Mouse (Mus musculus) granulocyte monocyte progenitor cell, adult 5-6 weeks (primary cell): ENCODE results near the gene Zfp710. TPM values are rescaled to one million over a fixed set of nuclear protein-coding genes. Genes with fewer than 3 reads are reported as not detected.
"Not testable (repeated sequence)": the region's sequence is repeated elsewhere in the genome, so short reads cannot be mapped to it uniquely, and the experiment has no call there.

Experiments
- ATAC-seq: replicated peaks from 2 replicates; pipeline ENCODE4 v1.8.0; 2016; ENCODE audit warnings: mild to moderate bottlenecking, moderate TSS enrichment, inconsistent platforms; ENCODE audit not compliant: poor library complexity, severe bottlenecking
- total RNA-seq, 2 experiments: library from RNA; stranded (forward) in 1 of 2; stranded (reverse) in 1 of 2; fragments of 200-712, 200-1000 nt in 1 of 2; fragments of >200 nt in 1 of 2; fragmentation: Nextera tagmentation in 1 of 2; gene quantifications; 2 replicates each; pipeline ENCODE4 v1.2.3; 2014 to 2017

Gene Zfp710
- total RNA-seq, 2 experiments from 2014 or later, result 24.3 to 27.6 TPM

GRCm38 (mm10) chr7:80026118-80026989 is 1.7 kb downstream of the Zfp710 start:
- ATAC-seq, result peak; percentile 25; the same call in 1 of the 2 replicates

- ATAC-seq, result peak; percentile 39
Observed at GRCm38 (mm10) chr7:80026990-80027635, 2.5 kb downstream of the Zfp710 start.

- ATAC-seq, result no peak
Observed at GRCm38 (mm10) chr7:80027636-80028417, 3.2 kb downstream of the Zfp710 start.

GRCm38 (mm10) chr7:80028418-80028720 is 3.8 kb downstream of the Zfp710 start:
- no peak for ATAC-seq

GRCm38 (mm10) chr7:80030009-80030408 is 5.4 kb downstream of the Zfp710 start:
- ATAC-seq, result no peak

- ATAC-seq, result no peak
Observed at GRCm38 (mm10) chr7:80030486-80030885, 5.9 kb downstream of the Zfp710 start.

GRCm38 (mm10) chr7:80030987-80031386 is 6.4 kb downstream of the Zfp710 start:
- ATAC-seq, result no peak

GRCm38 (mm10) chr7:80031478-80031877 is 6.9 kb downstream of the Zfp710 start:
- no peak for ATAC-seq

- ATAC-seq, result peak; percentile 75
Observed at GRCm38 (mm10) chr7:80032216-80033052, 7.8 kb downstream of the Zfp710 start.

- peak; percentile 52 for ATAC-seq
Observed at GRCm38 (mm10) chr7:80033064-80033717, 8.6 kb downstream of the Zfp710 start.

GRCm38 (mm10) chr7:80033771-80034170 is 9.2 kb downstream of the Zfp710 start:
- ATAC-seq, result no peak

GRCm38 (mm10) chr7:80035086-80035485 is 10.5 kb downstream of the Zfp710 start:
- ATAC-seq, result 0 out of 2 replicates have a peak, but pooled peaks have one; percentile 12

GRCm38 (mm10) chr7:80035748-80036147 is 11.1 kb downstream of the Zfp710 start:
- ATAC-seq, result no peak

GRCm38 (mm10) chr7:80039699-80040098 is 15.1 kb downstream of the Zfp710 start:
- no peak for ATAC-seq

- peak; percentile 89 for ATAC-seq
Observed at GRCm38 (mm10) chr7:80044170-80044569, 19.6 kb downstream of the Zfp710 start.

GRCm38 (mm10) chr7:80047041-80047440 is 22.4 kb downstream of the Zfp710 start:
- no peak for ATAC-seq

- no peak for ATAC-seq
Observed at GRCm38 (mm10) chr7:80049746-80050145, 25.1 kb downstream of the Zfp710 start.

- ATAC-seq, result not testable (repeated sequence)
Observed at GRCm38 (mm10) chr7:80050382-80050781, 25.8 kb downstream of the Zfp710 start.

- ATAC-seq, result no peak
Observed at GRCm38 (mm10) chr7:80051835-80052234, 27.2 kb downstream of the Zfp710 start.
